Mouse (Mus musculus): ENCODE results near the gene Borcs5.

DNA sequence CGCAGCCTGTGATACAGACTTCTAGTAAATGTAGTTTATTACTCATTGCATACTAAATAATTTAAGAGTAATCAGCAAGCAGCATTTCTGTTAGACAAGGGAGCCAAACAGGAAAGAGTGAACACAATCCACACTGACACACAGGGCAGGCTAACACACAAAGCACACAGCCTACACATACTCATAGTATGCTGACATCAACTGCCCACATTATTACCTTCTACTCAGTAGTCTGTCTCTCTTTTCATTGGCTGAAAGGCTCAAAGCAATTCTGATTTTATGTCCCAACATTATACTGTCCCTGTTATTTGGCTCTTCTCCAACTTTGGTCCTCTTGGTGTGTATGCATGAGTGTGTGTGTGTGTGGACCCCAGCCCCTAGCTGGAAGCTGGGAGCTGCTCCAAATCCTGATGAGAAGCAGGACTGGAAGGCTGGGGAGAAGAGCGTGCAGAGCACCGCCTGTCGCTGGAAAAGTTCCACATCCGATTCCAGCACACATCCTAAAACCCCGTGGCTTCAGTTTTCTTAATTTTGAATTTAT lies 82.5 kb downstream of the Borcs5 start:
- TF ChIP-seq CTCF (IDR thresholded peaks at IDR 0.05; ENCODE audit: low read depth, low read length) (no peak), GATA1 (IDR thresholded peaks at IDR 0.05; ENCODE audit: borderline replicate concordance, low read length) (no peak), POLR2AphosphoS5 (IDR thresholded peaks at IDR 0.05; ENCODE audit: insufficient replicate concordance, low read depth, low read length) (no peak), GATA2 (IDR thresholded peaks at IDR 0.05; ENCODE audit: borderline replicate concordance, low read depth, low read length) (no peak), TAL1 (conservative IDR thresholded peaks at IDR 0.05; ENCODE audit: low read depth, low read length) (no peak)

Data from G1E (cell line).